Mouse (Mus musculus): ENCODE data around the gene Dnttip1. TPM values are rescaled to one million over a fixed set of nuclear protein-coding genes. Genes with fewer than 3 reads are reported as not detected.
"Not testable (repeated sequence)": the region's sequence is repeated elsewhere in the genome, so short reads cannot be mapped to it uniquely, and the experiment has no call there.

The Dnttip1 gene
- polyA plus RNA-seq, 1 experiment from 2014 or later: 83.6 TPM

DNA sequence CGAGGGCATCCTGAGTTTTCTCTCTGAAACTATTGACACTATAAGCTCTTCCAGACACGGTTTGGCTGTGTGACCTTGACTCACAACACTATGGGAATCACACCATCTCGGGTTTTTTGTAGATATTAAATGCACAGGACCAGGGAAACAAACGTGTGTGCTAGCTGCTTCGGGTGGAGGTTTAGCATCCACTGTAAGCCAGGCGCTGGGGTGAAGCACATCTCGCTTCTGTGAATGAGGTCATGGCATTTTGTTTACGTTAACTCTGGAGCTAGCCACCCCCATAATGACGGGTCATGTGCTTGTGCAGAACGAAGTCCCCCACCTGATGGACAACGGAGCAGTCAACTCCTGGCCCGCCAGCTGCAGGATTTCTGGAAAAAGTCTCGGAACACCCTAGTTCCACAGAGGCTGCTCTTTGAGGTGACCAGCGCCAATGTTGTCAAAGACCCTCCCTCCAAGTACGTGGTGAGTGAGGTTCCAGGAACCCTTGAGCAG lies 40.7 kb downstream of the Dnttip1 start:
- no peaks in the 10 kb centered on the region for H3K9me3 ChIP-seq
- peak overlapping the region; percentile 67 for H3K4me3 ChIP-seq (replicated peaks)
- peak overlapping the region; percentile 71 for H3K9ac ChIP-seq
- peak; percentile 17; the same call in 1 of the 2 replicates for ATAC-seq (ENCODE audit: low FRiP score)
- peak overlapping the region; percentile 91 for H3K4me2 ChIP-seq
- peaks cover 17% of the 10 kb centered on the region for H3K36me3 ChIP-seq (replicated peaks)
- peaks cover 20% of the 10 kb centered on the region for H3K4me1 ChIP-seq
- WGBS: 9% methylated on average over 15 of the region's 15 CpGs
- peaks cover 7% of the 10 kb centered on the region for H3K27me3 ChIP-seq
- H3K27ac ChIP-seq: peak overlapping the region; percentile 73; the same call in 1 of the 2 replicates

DNA sequence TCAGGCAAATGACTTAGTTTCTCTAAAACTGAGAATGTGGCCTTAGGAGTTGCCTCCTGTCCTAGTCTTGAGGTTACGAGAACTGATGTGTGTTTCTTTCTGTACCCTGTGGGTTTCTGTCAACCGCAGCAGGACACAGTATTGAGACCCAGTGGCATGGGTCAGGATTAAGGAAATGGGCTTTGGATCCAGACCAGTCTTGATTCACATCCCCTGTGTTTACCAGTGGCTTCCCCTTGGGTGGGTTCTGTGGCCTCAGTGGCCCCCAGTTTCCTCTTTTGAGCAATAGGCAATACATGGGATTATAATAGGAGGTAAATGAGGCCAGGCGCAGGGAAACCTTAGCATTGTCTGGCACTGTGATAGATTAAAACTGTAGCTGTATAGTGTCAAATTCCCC lies 41.2 kb downstream of the Dnttip1 start:
- Histone ChIP-seq H3K36me3 (replicated peaks) (peaks cover 23% of the 10 kb centered on the region), H3K9ac (no peak overlapping the region), H3K4me3 (replicated peaks) (0 out of 2 replicates have a peak overlapping the region, but pooled peaks have one; percentile 67), H3K9me3 (no peaks in the 10 kb centered on the region), H3K27me3 (peaks cover 7% of the 10 kb centered on the region), H3K27ac (no peak overlapping the region), H3K4me1 (peaks cover 20% of the 10 kb centered on the region), H3K4me2 (peak overlapping the region; percentile 91)
- 87% methylated on average over 3 of the region's 3 CpGs for WGBS
- ATAC-seq (ENCODE audit: low FRiP score): no peak

DNA sequence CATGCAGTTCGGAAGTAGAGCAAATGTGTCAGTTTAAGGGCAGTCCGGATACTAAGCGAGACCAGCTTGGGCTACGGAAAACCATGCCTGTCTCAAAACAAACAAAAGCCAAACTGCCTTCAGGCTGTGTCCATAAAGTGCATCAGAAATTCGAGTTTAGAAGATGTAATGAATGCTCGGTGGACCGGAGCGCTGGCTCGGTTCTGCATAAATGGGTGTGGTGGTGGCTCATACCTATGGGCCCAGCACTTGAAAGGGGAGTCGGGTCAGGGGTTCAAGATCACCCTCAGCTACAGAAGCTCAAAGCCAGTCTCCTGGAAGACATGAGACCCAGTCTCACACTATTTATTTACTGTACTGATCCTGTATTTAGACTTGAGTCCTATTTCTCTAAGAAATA lies 42.0 kb downstream of the Dnttip1 start:
- H3K4me3 ChIP-seq (replicated peaks): no peak overlapping the region
- H3K9me3 ChIP-seq: no peaks in the 10 kb centered on the region
- 88% methylated on average over 10 of the region's 10 CpGs for whole genome bisulfite sequencing
- H3K4me2 ChIP-seq: no peak overlapping the region
- H3K27me3 ChIP-seq: peaks cover 7% of the 10 kb centered on the region; the same call in 1 of the 2 replicates
- H3K9ac ChIP-seq: no peak overlapping the region
- no peak for ATAC-seq (ENCODE audit: low FRiP score)
- peaks cover 30% of the 10 kb centered on the region for H3K36me3 ChIP-seq (replicated peaks)
- H3K4me1 ChIP-seq: peaks cover 20% of the 10 kb centered on the region
- H3K27ac ChIP-seq: no peak overlapping the region

DNA sequence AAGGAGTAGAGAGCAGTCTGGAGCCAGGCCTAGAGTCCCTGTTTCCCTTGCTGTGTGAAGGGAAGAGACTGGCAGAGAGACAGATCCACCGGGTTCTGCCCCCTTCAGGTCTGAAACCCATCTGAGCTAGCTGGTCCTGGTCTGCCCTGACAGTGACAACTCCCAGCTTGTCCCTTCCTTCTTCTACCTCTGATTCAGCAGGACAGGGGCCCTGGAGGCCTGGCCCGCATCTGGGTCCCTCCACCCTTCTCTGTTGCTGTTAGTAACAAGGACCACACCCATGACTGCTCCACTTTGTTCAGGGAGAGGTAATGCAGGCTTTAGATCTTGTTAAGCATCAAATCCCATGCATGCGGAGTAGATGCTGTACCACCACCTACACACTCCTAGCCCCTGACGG lies 42.6 kb downstream of the Dnttip1 start:
- no peak overlapping the region for H3K9ac ChIP-seq
- no peak overlapping the region for H3K27ac ChIP-seq
- H3K27me3 ChIP-seq: peaks cover 4% of the 10 kb centered on the region; the same call in 1 of the 2 replicates
- H3K36me3 ChIP-seq (replicated peaks): peaks cover 36% of the 10 kb centered on the region
- no peak overlapping the region for H3K4me3 ChIP-seq (replicated peaks)
- H3K4me1 ChIP-seq: peaks cover 20% of the 10 kb centered on the region
- ATAC-seq (ENCODE audit: low FRiP score): no peak
- H3K4me2 ChIP-seq: no peak overlapping the region
- no peaks in the 10 kb centered on the region for H3K9me3 ChIP-seq
- WGBS: 78% methylated on average over 4 of the region's 4 CpGs

DNA sequence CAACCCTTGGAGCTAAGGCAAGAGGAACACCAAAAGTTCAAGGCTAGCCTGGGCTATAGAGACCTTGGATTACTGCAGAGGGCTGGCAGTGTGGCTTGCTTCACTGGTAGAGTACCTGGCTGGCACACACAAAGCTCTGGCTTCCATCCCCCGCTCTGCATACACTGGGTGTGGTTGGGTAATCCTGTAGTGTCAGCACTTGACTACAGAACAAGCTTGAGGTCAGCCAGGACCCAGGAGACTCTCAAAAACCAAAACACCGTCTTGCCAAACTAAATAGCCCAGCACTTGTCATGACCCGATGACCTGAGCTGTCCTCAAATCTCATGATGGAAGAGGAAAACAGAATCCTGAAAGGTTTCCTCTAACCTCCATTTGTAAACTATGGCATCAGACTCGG lies 44.7 kb downstream of the Dnttip1 start:
- H3K9me3 ChIP-seq: no peaks in the 10 kb centered on the region
- peaks cover 13% of the 10 kb centered on the region for H3K4me1 ChIP-seq
- H3K4me2 ChIP-seq: no peak overlapping the region
- no peak overlapping the region for H3K27ac ChIP-seq
- WGBS: 92% methylated on average over 4 of the region's 4 CpGs
- no peak for ATAC-seq (ENCODE audit: low FRiP score)
- H3K4me3 ChIP-seq (replicated peaks): no peak overlapping the region
- H3K27me3 ChIP-seq: peaks cover 4% of the 10 kb centered on the region; the same call in 1 of the 2 replicates
- no peak overlapping the region for H3K9ac ChIP-seq
- peaks cover 48% of the 10 kb centered on the region for H3K36me3 ChIP-seq (replicated peaks)

DNA sequence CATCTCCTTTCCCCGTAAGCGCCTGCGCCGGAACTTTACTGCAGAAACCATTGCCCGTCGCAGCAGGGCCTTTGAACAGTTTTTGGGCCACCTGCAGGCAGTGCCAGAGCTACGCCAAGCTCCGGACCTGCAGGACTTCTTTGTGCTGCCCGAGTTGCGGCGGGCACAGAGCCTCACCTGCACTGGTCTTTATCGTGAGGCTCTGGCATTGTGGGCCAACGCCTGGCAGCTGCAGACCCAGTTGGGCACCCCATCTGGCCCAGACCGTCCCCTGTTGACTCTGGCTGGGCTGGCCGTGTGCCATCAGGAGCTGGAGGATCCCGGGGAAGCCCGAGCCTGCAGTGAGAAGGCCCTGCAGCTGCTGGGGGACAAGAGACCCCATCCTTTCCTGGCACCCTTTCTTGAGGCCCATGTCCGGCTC lies 46.1 kb downstream of the Dnttip1 start:
- Histone ChIP-seq H3K9me3 (no peaks in the 10 kb centered on the region), H3K4me1 (peaks cover 3% of the 10 kb centered on the region), H3K9ac (no peak overlapping the region), H3K4me3 (replicated peaks) (no peak overlapping the region), H3K36me3 (replicated peaks) (peaks cover 62% of the 10 kb centered on the region), H3K4me2 (no peak overlapping the region), H3K27ac (no peak overlapping the region), H3K27me3 (peaks cover under 1% of the 10 kb centered on the region; the same call in 1 of the 2 replicates)
- 96% methylated on average over 18 of the region's 18 CpGs for WGBS
- ATAC-seq (ENCODE audit: low FRiP score): no peak

DNA sequence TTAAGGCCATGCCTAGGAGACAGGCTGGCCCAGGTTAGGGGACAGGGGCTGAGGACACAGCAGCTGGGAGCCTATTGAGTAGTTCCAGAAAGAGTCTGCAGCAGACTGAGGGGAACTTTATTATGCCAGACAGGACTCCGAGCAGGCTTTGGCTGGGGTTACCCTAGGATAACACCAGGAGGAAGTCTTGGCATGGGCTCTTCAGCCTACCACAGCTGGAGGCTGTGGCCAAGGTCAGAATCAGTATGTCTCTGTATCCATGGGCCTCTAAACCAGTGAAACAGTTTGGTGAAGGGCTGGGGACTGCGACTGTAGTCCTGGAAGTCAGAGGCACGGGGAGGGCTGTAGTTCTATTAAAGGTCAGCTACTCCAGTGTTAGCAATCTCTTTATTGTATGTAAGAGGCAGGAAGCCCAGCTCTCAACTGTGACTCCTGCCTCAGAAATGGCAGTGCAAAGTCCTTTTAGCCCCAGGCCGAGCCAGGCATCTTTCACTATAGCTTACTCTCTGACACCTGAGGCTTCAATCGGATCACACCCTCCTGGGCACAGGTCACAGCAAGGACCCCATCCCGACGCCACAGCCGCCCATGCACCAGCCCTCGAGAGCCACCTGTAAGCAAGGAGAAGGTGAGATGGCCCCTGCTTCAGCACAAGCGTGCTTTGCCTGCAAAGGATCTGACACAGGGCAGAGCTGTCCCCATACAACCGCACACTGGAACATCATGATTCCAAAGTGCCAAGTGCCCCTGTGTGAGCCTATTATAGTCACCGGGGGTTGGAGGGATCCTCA lies 46.8 kb downstream of the Dnttip1 start:
- no peak overlapping the region for H3K4me2 ChIP-seq
- H3K9ac ChIP-seq: no peak overlapping the region
- no peak for ATAC-seq (ENCODE audit: low FRiP score)
- WGBS: 91% methylated on average over 12 of the region's 12 CpGs
- H3K4me1 ChIP-seq: no peaks in the 10 kb centered on the region
- H3K4me3 ChIP-seq (replicated peaks): no peak overlapping the region
- no peaks in the 10 kb centered on the region for H3K27me3 ChIP-seq
- H3K9me3 ChIP-seq: no peaks in the 10 kb centered on the region
- H3K36me3 ChIP-seq (replicated peaks): peaks cover 65% of the 10 kb centered on the region
- no peak overlapping the region for H3K27ac ChIP-seq

DNA sequence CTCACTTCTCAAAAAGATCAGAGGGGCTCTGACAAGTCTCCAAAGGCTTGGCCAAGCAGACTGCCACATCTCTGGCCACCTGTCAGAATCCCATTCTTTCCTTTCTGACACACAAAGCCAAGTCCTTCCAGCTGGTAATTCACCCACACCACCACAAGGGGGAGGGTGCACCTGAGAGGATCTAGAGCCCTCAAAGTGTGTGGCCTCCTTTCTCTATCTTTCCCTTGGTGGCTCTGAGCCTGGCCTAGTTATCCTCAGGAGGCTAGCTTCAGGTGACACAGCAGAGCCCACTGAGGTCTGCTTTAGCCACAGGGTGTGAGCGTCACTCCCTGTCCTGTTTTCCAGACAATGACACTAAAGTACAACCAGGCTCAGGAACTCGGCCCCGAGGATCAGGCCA lies 47.5 kb downstream of the Dnttip1 start:
- H3K4me2 ChIP-seq: no peak overlapping the region
- no peaks in the 10 kb centered on the region for H3K4me1 ChIP-seq
- no peak overlapping the region for H3K4me3 ChIP-seq (replicated peaks)
- no peaks in the 10 kb centered on the region for H3K27me3 ChIP-seq
- ATAC-seq (ENCODE audit: low FRiP score): no peak
- WGBS: 86% methylated on average over 3 of the region's 3 CpGs
- H3K9me3 ChIP-seq: no peaks in the 10 kb centered on the region
- no peak overlapping the region for H3K9ac ChIP-seq
- peaks cover 69% of the 10 kb centered on the region for H3K36me3 ChIP-seq (replicated peaks)
- no peak overlapping the region for H3K27ac ChIP-seq

DNA sequence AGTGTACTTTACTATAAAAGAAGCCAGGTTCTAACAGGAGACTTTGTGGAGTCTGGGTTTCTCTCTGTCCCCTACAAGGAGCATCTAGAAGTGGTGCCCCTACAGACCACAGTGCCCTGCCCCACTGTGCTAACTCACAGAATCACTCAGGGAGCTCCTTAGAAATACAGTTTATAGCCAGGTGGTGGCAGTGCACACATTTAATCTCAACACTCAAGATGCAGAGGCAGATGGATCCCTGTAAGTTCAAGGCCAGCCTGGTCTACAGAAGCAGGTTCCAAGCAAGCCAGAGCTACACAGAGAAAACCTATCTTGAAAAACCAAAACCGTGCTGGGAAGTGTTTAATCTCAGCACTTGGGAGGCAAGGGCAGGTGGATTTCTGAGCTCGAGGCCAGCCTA lies 48.0 kb downstream of the Dnttip1 start:
- H3K9ac ChIP-seq: no peak overlapping the region
- ATAC-seq (ENCODE audit: low FRiP score): no peak
- peaks cover 72% of the 10 kb centered on the region for H3K36me3 ChIP-seq (replicated peaks)
- H3K4me1 ChIP-seq: no peaks in the 10 kb centered on the region
- no peak overlapping the region for H3K27ac ChIP-seq
- H3K27me3 ChIP-seq: no peaks in the 10 kb centered on the region
- 96% methylated on average over 2 of the region's 2 CpGs for WGBS
- H3K9me3 ChIP-seq: no peaks in the 10 kb centered on the region
- H3K4me3 ChIP-seq (replicated peaks): no peak overlapping the region
- no peak overlapping the region for H3K4me2 ChIP-seq

DNA sequence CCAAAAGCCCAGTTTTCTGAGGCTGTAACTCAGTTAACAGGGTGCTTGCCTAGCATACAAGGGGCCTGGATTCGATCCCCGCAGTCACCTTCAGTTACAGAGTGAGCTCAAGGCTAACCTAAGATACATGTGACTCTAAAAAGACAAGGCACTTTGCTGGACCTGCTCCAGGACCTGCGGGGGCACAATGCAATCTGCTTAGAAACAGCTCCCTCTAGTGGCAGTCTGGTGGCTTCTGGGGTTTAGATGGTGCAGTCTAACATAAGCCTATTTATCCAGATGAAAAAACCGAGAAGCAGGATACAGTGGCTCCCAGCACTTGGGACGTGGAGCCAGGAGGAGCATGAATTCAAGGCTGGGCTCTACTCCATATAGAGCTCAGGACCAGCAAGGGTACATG lies 48.5 kb downstream of the Dnttip1 start:
- no peaks in the 10 kb centered on the region for H3K27me3 ChIP-seq
- peak; percentile 56; the same call in 1 of the 2 replicates for ATAC-seq (ENCODE audit: low FRiP score)
- peaks cover 73% of the 10 kb centered on the region for H3K36me3 ChIP-seq (replicated peaks)
- no peak overlapping the region for H3K9ac ChIP-seq
- no peaks in the 10 kb centered on the region for H3K9me3 ChIP-seq
- H3K27ac ChIP-seq: no peak overlapping the region
- WGBS: 33% methylated on average over 5 of the region's 5 CpGs
- H3K4me2 ChIP-seq: no peak overlapping the region
- no peaks in the 10 kb centered on the region for H3K4me1 ChIP-seq
- no peak overlapping the region for H3K4me3 ChIP-seq (replicated peaks)

DNA sequence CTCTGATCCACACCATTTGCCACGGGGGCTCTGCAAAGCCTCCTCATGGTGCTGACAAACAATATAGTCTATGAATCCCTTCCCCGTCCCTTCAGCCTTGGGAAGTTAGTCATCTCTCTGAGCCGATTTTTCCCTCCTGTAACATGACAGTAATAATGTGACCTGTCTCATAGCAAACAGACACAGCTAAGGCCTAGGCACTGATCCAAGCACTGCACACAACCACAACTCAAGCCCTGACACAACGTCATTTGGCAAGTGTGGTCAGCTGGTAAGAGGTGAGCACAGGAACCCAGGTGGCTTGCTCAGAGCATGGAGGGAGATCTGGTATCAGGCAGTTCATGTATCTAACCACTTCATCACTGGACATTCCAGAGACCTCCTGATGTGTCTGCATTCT lies 50.1 kb downstream of the Dnttip1 start:
- H3K36me3 ChIP-seq (replicated peaks): peaks cover 75% of the 10 kb centered on the region
- no peak for ATAC-seq (ENCODE audit: low FRiP score)
- H3K9me3 ChIP-seq: no peaks in the 10 kb centered on the region
- H3K9ac ChIP-seq: no peak overlapping the region
- no peak overlapping the region for H3K4me2 ChIP-seq
- 88% methylated on average over 4 of the region's 4 CpGs for WGBS
- no peaks in the 10 kb centered on the region for H3K4me1 ChIP-seq
- H3K27ac ChIP-seq: no peak overlapping the region
- no peaks in the 10 kb centered on the region for H3K27me3 ChIP-seq
- H3K4me3 ChIP-seq (replicated peaks): no peak overlapping the region

DNA sequence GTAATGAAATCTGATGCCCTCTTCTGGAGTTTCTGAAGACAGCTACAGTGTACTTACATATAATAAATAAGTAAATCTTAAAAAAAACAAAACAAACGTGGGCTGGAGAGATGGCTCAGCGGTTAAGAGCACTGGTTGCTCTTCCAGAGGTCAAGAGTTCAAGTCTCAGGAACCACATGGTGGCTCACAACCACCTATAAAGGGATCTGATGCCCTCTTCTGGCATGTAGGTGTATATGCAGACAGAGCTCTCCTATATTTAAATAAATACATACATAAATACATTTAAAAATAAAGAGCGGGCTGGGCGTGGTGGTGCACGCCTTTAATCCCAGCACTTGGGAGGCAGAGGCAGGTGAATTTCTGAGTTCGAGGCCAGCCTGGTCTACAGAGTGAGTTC lies 52.8 kb downstream of the Dnttip1 start:
- not testable (repeated sequence) for H3K27ac ChIP-seq; H3K4me3 ChIP-seq (replicated peaks); H3K9me3 ChIP-seq; H3K4me2 ChIP-seq; H3K27me3 ChIP-seq; ATAC-seq (ENCODE audit: low FRiP score); H3K9ac ChIP-seq; H3K4me1 ChIP-seq
- peaks cover 52% of the 10 kb centered on the region for H3K36me3 ChIP-seq (replicated peaks)
- 86% methylated on average over 6 of the region's 6 CpGs for WGBS
